Mouse (Mus musculus): ENCODE data around the gene Tkt.

- peak; percentile 98 for TF ChIP-seq POLR2A (IDR thresholded peaks at IDR 0.05; ENCODE audit: insufficient read depth, low read length)
- TF ChIP-seq CTCF (IDR thresholded peaks at IDR 0.05; ENCODE audit: low read depth, low read length) = no peak
- no peak for TF ChIP-seq EP300 (IDR thresholded peaks at IDR 0.05; ENCODE audit: insufficient read depth, low read depth, low read length)
Observed at GRCm38 (mm10) chr14:30548965-30549776, 1.0 kb downstream of the Tkt start.
